In the genomic region with DNA sequence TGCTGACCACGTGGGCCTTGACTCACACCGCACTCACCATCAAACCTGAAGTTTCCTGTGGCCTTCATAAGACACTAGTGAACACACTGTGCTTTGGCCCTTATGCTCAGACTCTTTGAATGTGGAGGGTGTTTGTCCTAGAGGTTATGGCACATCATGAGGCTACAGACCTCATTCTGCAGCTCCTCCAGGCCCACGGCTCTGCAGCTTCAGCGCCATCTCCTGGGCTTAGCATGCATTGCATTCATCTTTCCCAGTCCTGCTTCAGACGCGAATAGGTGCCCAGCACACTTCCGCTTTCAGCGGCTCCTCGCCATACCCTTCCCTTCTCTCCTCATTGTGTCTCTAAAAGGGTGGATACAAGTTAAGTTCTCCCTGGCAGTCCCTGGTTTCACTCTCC, we compare ENCODE assay signal across 8 mouse cellular contexts. TPM values are rescaled to one million over a fixed set of nuclear protein-coding genes. Genes with fewer than 3 reads are reported as not detected.
DNase-seq lines count a peak whose midpoint lies in the region; ATAC-seq lines count a peak whose summit lies in the region.
"Had no signal": no experiment of that assay in that cellular context is flagged by ENCODE, and none has a peak within 500 bp of the region (broad histone marks: within the 10 kb centered on the region; RNA-seq: fewer than 3 reads in every experiment).

No protein-coding gene starts in this region.

- peak overlapping the region; percentile 21; the same call in 1 of the 2 replicates for H3K4me2 ChIP-seq in forebrain, embryonic 16.5 days (ENCODE audit: low read length)
- peak overlapping the region; percentile 27; the same call in 1 of the 2 replicates for H3K4me2 ChIP-seq in hindbrain, embryonic 11.5 days (replicated peaks; ENCODE audit: low read depth, low read length)

- H3K9me3 ChIP-seq in forebrain, embryonic 16.5 days (ENCODE audit: control insufficient read depth, low read length) = no peaks in the 10 kb centered on the region
- H3K9me3 ChIP-seq in hindbrain, embryonic 11.5 days (ENCODE audit: control insufficient read depth, low read length) = no peaks in the 10 kb centered on the region

- H3K27ac ChIP-seq in forebrain, embryonic 16.5 days (ENCODE audit: low read length) = no peak overlapping the region
- H3K27ac ChIP-seq in hindbrain, embryonic 11.5 days (ENCODE audit: low read depth, low read length) = no peak overlapping the region

- WGBS in forebrain, embryonic 16.5 days = 24% methylated on average over 9 of the region's 9 CpGs
- 29% methylated on average over 9 of the region's 9 CpGs for WGBS in hindbrain, embryonic 11.5 days

- H3K4me1 ChIP-seq in forebrain, embryonic 16.5 days (replicated peaks; ENCODE audit: control insufficient read depth, insufficient read depth, low read length) = no peaks in the 10 kb centered on the region
- no peaks in the 10 kb centered on the region for H3K4me1 ChIP-seq in hindbrain, embryonic 11.5 days (replicated peaks; ENCODE audit: control insufficient read depth, insufficient read depth, low read length)

- H3K36me3 ChIP-seq in forebrain, embryonic 16.5 days (ENCODE audit: control insufficient read depth, insufficient read depth) = no peaks in the 10 kb centered on the region
- no peaks in the 10 kb centered on the region for H3K36me3 ChIP-seq in hindbrain, embryonic 11.5 days (ENCODE audit: control insufficient read depth, insufficient read depth, low read length)

- no peak overlapping the region for H3K9ac ChIP-seq in forebrain, embryonic 16.5 days (replicated peaks; ENCODE audit: low read depth, low read length)
- 0 out of 2 replicates have a peak overlapping the region, but pooled peaks have one; percentile 16 for H3K9ac ChIP-seq in hindbrain, embryonic 11.5 days (ENCODE audit: low read depth, low read length)

- no peak overlapping the region for H3K4me3 ChIP-seq in forebrain, embryonic 16.5 days (replicated peaks; ENCODE audit: low read length)
- no peak overlapping the region for H3K4me3 ChIP-seq in hindbrain, embryonic 11.5 days (ENCODE audit: low read depth, low read length)
- H3K4me3 ChIP-seq: erythroblast, embryonic 14.5 days had no signal

- H3K27me3 ChIP-seq in forebrain, embryonic 16.5 days (replicated peaks; ENCODE audit: control insufficient read depth, insufficient read depth, low read length) = no peaks in the 10 kb centered on the region
- no peaks in the 10 kb centered on the region for H3K27me3 ChIP-seq in hindbrain, embryonic 11.5 days (ENCODE audit: control insufficient read depth, insufficient read depth, low read length)

- peak; percentile 38 for ATAC-seq in forebrain, embryonic 16.5 days
- peak; percentile 40; the same call in 1 of the 2 replicates for ATAC-seq in hindbrain, embryonic 11.5 days (ENCODE audit: low FRiP score)

- peak; percentile 69 to 86 for DNase-seq in adrenal gland, adult (ENCODE audit: inconsistent age in 2 of 2, low spot score in 1 of 2)
- DNase-seq in cerebellum, adult 18-20 months = peak; percentile 67 to 68
- DNase-seq in hindbrain, embryonic 11.5 days (ENCODE audit: low spot score) = peak; percentile 90
- DNase-seq in layer of hippocampus, postnatal 36 days = peak; percentile 63 to 79
- DNase-seq in lung, postnatal 25 days (ENCODE audit: low spot score) = peak; percentile 31
- peak; percentile 63 for DNase-seq in right cerebral cortex, postnatal 25 days

RNA-seq across cellular contexts. Expression of gene Gdf2, which starts 1.7 kb away (rescaled TPM):
- polyA plus RNA-seq in forebrain, embryonic 16.5 days (2015; fragmentation: Nextera tagmentation; extraction: Ambion mirVana) = not detected in 2 replicates
- 0.08 TPM in 1 of 2 replicates, not detected in the other for polyA plus RNA-seq in hindbrain, embryonic 11.5 days (2014; fragmentation: Nextera tagmentation; extraction: Ambion mirVana)
- not detected for total RNA-seq in layer of hippocampus, postnatal 36 days (2021)
- polyA plus RNA-seq: erythroblast, embryonic 14.5 days had no signal

RNA-seq across cellular contexts. Expression of gene Rbp3, which starts 14.7 kb away (rescaled TPM):
- not detected in 2 replicates for polyA plus RNA-seq in forebrain, embryonic 16.5 days (2015; fragmentation: Nextera tagmentation; extraction: Ambion mirVana)
- polyA plus RNA-seq in hindbrain, embryonic 11.5 days (2014; fragmentation: Nextera tagmentation; extraction: Ambion mirVana) = not detected in 2 replicates
- total RNA-seq in layer of hippocampus, postnatal 36 days (2021) = under 1 TPM in 1 of 2 experiments, not detected in 1; 0.08 TPM
- polyA plus RNA-seq: erythroblast, embryonic 14.5 days had no signal

RNA-seq across cellular contexts. Expression of gene Gdf10, which starts 15.7 kb away (rescaled TPM):
- polyA plus RNA-seq in forebrain, embryonic 16.5 days (2015; fragmentation: Nextera tagmentation; extraction: Ambion mirVana) = 3.0 and 5.1 TPM in 2 replicates
- polyA plus RNA-seq in hindbrain, embryonic 11.5 days (2014; fragmentation: Nextera tagmentation; extraction: Ambion mirVana) = 9.5 and 10.6 TPM in 2 replicates
- 1 to 10 TPM; 5.4 to 5.7 TPM for total RNA-seq in layer of hippocampus, postnatal 36 days (2021)
- polyA plus RNA-seq: erythroblast, embryonic 14.5 days had no signal

RNA-seq across cellular contexts. Expression of gene Zfp488, which starts 39.4 kb away (rescaled TPM):
- polyA plus RNA-seq in forebrain, embryonic 16.5 days (2015; fragmentation: Nextera tagmentation; extraction: Ambion mirVana) = 0.15 and 0.20 TPM in 2 replicates
- 0.10 and 0.20 TPM in 2 replicates for polyA plus RNA-seq in hindbrain, embryonic 11.5 days (2014; fragmentation: Nextera tagmentation; extraction: Ambion mirVana)
- total RNA-seq in layer of hippocampus, postnatal 36 days (2021) = 1 to 10 TPM; 5.4 to 5.7 TPM
- polyA plus RNA-seq: erythroblast, embryonic 14.5 days had no signal

Comparison
In these comparisons a context has a peak if more than half of its experiments do, and no peak if none do; other contexts are left out.
1. DNase-seq: peak in every context shown above with its lines; median percentile 90 in hindbrain, embryonic 11.5 days; 78 in adrenal gland, adult; 71 in layer of hippocampus, postnatal 36 days; 68 in cerebellum, adult 18-20 months; 63 in right cerebral cortex, postnatal 25 days; 31 in lung, postnatal 25 days.